Comparison of ENCODE assay signal across 14 mouse cellular contexts in the genomic region with DNA sequence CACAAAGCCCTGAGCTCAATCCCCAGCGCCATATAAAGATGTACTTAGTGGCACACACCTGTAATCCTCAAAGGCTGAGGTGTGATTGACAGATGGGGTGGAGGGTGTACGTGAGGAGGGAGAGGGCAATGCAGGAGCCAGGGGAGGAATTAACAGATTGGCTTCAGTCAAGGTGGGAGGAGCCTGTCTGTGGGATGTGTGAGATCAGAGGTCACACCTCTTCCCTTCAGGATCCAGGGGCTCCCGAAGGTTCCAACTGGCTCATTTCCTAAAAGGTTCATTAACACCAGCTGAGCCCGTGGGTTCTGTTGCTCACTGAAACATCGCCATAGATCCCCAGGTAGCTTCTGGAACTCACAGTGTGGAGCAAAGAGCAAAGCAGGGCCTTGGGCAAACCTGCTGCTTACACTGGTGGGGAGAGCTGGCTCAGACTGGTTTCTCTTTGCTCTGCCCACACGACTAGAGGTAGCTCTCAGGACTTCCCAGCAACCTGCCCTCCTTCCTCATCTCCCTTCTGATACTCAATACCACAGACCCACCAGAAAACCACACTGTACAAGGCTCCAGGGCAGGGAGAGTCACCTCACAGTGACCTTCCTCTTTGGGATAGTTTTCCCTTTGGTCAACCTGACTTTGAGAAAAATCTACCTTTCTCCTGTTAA. TPM values are rescaled to one million over a fixed set of nuclear protein-coding genes. Genes with fewer than 3 reads are reported as not detected.
A peak's percentile ranks its signal among the peaks of the same experiment; 100 is the strongest.
DNase-seq lines count a peak whose midpoint lies in the region; ATAC-seq and TF ChIP-seq lines count a peak whose summit lies in the region.
"Had no signal": no experiment of that assay in that cellular context is flagged by ENCODE, and none has a peak within 500 bp of the region (broad histone marks: within the 10 kb centered on the region; RNA-seq: fewer than 3 reads in every experiment).

No protein-coding gene starts in this region.

- H3K27ac ChIP-seq in liver, adult 2 months (replicated peaks; ENCODE audit: insufficient read depth, low read depth, low read length): peak overlapping the region; percentile 70
- no peak overlapping the region for H3K27ac ChIP-seq in liver, embryonic 12.5 days
- H3K27ac ChIP-seq in kidney, postnatal 0 days: peak overlapping the region; percentile 54
- no peak overlapping the region for H3K27ac ChIP-seq in stomach, embryonic 15.5 days
- H3K27ac ChIP-seq: limb, embryonic 13.5 days had no signal

- H3K4me3 ChIP-seq in liver, adult 2 months (ENCODE audit: insufficient read depth, low read depth, low read length): no peak overlapping the region
- no peak overlapping the region for H3K4me3 ChIP-seq in liver, embryonic 12.5 days
- no peak overlapping the region for H3K4me3 ChIP-seq in kidney, postnatal 0 days (replicated peaks; ENCODE audit: low read depth, low read length)
- H3K4me3 ChIP-seq in stomach, embryonic 15.5 days (replicated peaks): no peak overlapping the region
- H3K4me3 ChIP-seq: limb, embryonic 13.5 days had no signal

- H3K4me1 ChIP-seq in liver, adult 2 months (ENCODE audit: control insufficient read depth, insufficient read depth, low read length): peaks cover 45% of the 10 kb centered on the region
- peaks cover 8% of the 10 kb centered on the region; the same call in 1 of the 2 replicates for H3K4me1 ChIP-seq in liver, embryonic 12.5 days
- no peaks in the 10 kb centered on the region for H3K4me1 ChIP-seq in kidney, postnatal 0 days (replicated peaks; ENCODE audit: insufficient read depth, low read length)
- no peaks in the 10 kb centered on the region for H3K4me1 ChIP-seq in stomach, embryonic 15.5 days

- ATAC-seq in liver, embryonic 12.5 days: no peak
- peak; percentile 71; the same call in 1 of the 2 replicates for ATAC-seq in kidney, postnatal 0 days (replicated peaks; ENCODE audit: low FRiP score, low read depth)
- peak; percentile 27; the same call in 1 of the 2 replicates for ATAC-seq in stomach, embryonic 15.5 days (ENCODE audit: insufficient read depth, low FRiP score, low read depth)
- ATAC-seq: CD4-positive, CD25-positive, alpha-beta regulatory T cell, adult 4 months had no signal

- H3K36me3 ChIP-seq in liver, adult 2 months (ENCODE audit: control insufficient read depth, insufficient read depth, low read length): 0 out of 2 replicates have a peak, but pooled peaks cover 2% of the 10 kb centered on the region
- no peaks in the 10 kb centered on the region for H3K36me3 ChIP-seq in liver, embryonic 12.5 days
- H3K36me3 ChIP-seq in kidney, postnatal 0 days (ENCODE audit: insufficient read depth, low read length): no peaks in the 10 kb centered on the region
- no peaks in the 10 kb centered on the region for H3K36me3 ChIP-seq in stomach, embryonic 15.5 days
- H3K36me3 ChIP-seq: limb, embryonic 13.5 days had no signal

- DNase-seq in liver, adult 2 months (ENCODE audit: extremely low read depth, low read depth, low spot score): peak; percentile 98
- peak; percentile 96 for DNase-seq in fat pad, adult 2 months (ENCODE audit: extremely low read depth, low read depth, low spot score)
- DNase-seq in kidney, postnatal 0 days (ENCODE audit: low spot score): no peak
- no peak for DNase-seq in cerebellum, adult 8-10 months
- no peak for DNase-seq in embryo, embryonic 9.5 days (ENCODE audit: extremely low spot score)
- no peak for DNase-seq in heart, postnatal 25 days (ENCODE audit: low spot score)
- DNase-seq: cerebellum, postnatal 36 days; gastrocnemius, postnatal 10 days; heart, postnatal 14 days; thymus, postnatal 36 days had no signal

- no peak for TF ChIP-seq CTCF in liver, adult 2 months (IDR thresholded peaks at IDR 0.05; ENCODE audit: low read depth, low read length)
- TF ChIP-seq CTCF in kidney, postnatal 0 days (IDR thresholded peaks at IDR 0.05; ENCODE audit: low read depth): no peak

- no peaks in the 10 kb centered on the region for H3K27me3 ChIP-seq in liver, adult 2 months (ENCODE audit: control insufficient read depth, insufficient read depth, low read length)
- H3K27me3 ChIP-seq in liver, embryonic 12.5 days (replicated peaks): peaks cover 10% of the 10 kb centered on the region; the same call in 1 of the 2 replicates
- no peaks in the 10 kb centered on the region for H3K27me3 ChIP-seq in kidney, postnatal 0 days (ENCODE audit: insufficient read depth, low read length)
- H3K27me3 ChIP-seq in stomach, embryonic 15.5 days (replicated peaks): no peaks in the 10 kb centered on the region

- no peak for TF ChIP-seq POLR2A in liver, adult 2 months (IDR thresholded peaks at IDR 0.05; ENCODE audit: extremely low read depth, insufficient read depth, low read length)

- H3K79me2 ChIP-seq in liver, adult 2 months (ENCODE audit: control insufficient read depth, insufficient read depth, low read length): peaks cover 28% of the 10 kb centered on the region; the same call in 1 of the 2 replicates

- no peak overlapping the region for H3K4me2 ChIP-seq in liver, embryonic 12.5 days
- no peak overlapping the region for H3K4me2 ChIP-seq in kidney, postnatal 0 days (ENCODE audit: low read length)
- no peak overlapping the region for H3K4me2 ChIP-seq in stomach, embryonic 15.5 days
- H3K4me2 ChIP-seq: limb, embryonic 13.5 days had no signal

- no peaks in the 10 kb centered on the region for H3K9me3 ChIP-seq in liver, embryonic 12.5 days (replicated peaks)
- no peaks in the 10 kb centered on the region for H3K9me3 ChIP-seq in kidney, postnatal 0 days (replicated peaks; ENCODE audit: low read length)
- no peaks in the 10 kb centered on the region for H3K9me3 ChIP-seq in stomach, embryonic 15.5 days
- H3K9me3 ChIP-seq: limb, embryonic 13.5 days had no signal

- intact Hi-C loops in heart, postnatal 25 days (cut with DNase I): no loop called here

- H3K9ac ChIP-seq in liver, adult 2 months (ENCODE audit: low read depth, low read length): peak overlapping the region; percentile 29
- no peak overlapping the region for H3K9ac ChIP-seq in liver, embryonic 12.5 days
- H3K9ac ChIP-seq in kidney, postnatal 0 days (ENCODE audit: low read depth, low read length): no peak overlapping the region
- H3K9ac ChIP-seq in stomach, embryonic 15.5 days: no peak overlapping the region
- H3K9ac ChIP-seq: limb, embryonic 13.5 days had no signal

- 12% methylated on average over 6 of the region's 6 CpGs for WGBS in liver, adult 2 months
- 21% methylated on average over 6 of the region's 6 CpGs for WGBS in liver, embryonic 12.5 days (ENCODE audit: insufficient replicate concordance)
- WGBS in kidney, postnatal 0 days: 27% methylated on average over 6 of the region's 6 CpGs
- 24% methylated on average over 6 of the region's 6 CpGs for WGBS in stomach, embryonic 15.5 days

RNA-seq across cellular contexts. Expression of gene Rbm47, which starts 33.2 kb away (rescaled TPM):
- total RNA-seq in liver, adult 2 months (2014; rRNA removed): 63.5 and 81.8 TPM in 2 replicates
- polyA plus RNA-seq in liver, adult 2 months (2012; rRNA removed): 47.4 and 58.7 TPM in 2 replicates
- polyA plus RNA-seq in liver, embryonic 12.5 days (2016; fragmentation: Nextera tagmentation; extraction: Ambion mirVana): 9.0 and 9.4 TPM in 2 replicates
- 105 and 119 TPM in 2 replicates for polyA plus RNA-seq in kidney, postnatal 0 days (2015; fragmentation: Nextera tagmentation; extraction: Ambion mirVana)
- polyA plus RNA-seq in stomach, embryonic 15.5 days (2015; fragmentation: Nextera tagmentation; extraction: Ambion mirVana): 80.6 and 88.2 TPM in 2 replicates
- 1 to 10 TPM; 1.7 to 2.8 TPM for total RNA-seq in heart, postnatal 25 days (2021)

Comparison
In these comparisons a context has a peak if more than half of its experiments do, and no peak if none do; other contexts are left out.
1. H3K27ac ChIP-seq: peak in liver, adult 2 months (single experiment) and kidney, postnatal 0 days (single experiment); none in liver, embryonic 12.5 days (single experiment) and stomach, embryonic 15.5 days (single experiment).
2. DNase-seq: peak in liver, adult 2 months (single experiment) and fat pad, adult 2 months (single experiment); none in kidney, postnatal 0 days (single experiment), cerebellum, adult 8-10 months (single experiment), embryo, embryonic 9.5 days (single experiment) and heart, postnatal 25 days (single experiment).